Mouse (Mus musculus): ENCODE data around the gene Anxa9.

Anxa9 gene

GRCm38 (mm10) chr3:95246465-95247231 is 60.3 kb downstream of the Anxa9 start:
- no peak for DNase-seq
